Mouse (Mus musculus) thymus, adult 2 months (tissue): ENCODE results near the gene Slc35a5.

Experiments used
- CTCF ChIP-seq: fragments of 200-500 bp; IDR thresholded peaks from 2 replicates; pipeline ENCODE4 v1.5.1; 2012; ENCODE audit warnings: mild to moderate bottlenecking, control low read depth, low read length, moderate library complexity, borderline replicate concordance; ENCODE audit not compliant: control insufficient read depth, poor library complexity, insufficient read depth; ENCODE audit errors: extremely low read depth
- POLR2A ChIP-seq: fragments of 200-500 bp; IDR thresholded peaks from 2 replicates; pipeline ENCODE4 v1.6.1; 2012; ENCODE audit warnings: mild to moderate bottlenecking, low read length, control low read depth, moderate library complexity; ENCODE audit not compliant: control insufficient read depth, poor library complexity, insufficient read depth; ENCODE audit errors: extremely low read depth

DNA sequence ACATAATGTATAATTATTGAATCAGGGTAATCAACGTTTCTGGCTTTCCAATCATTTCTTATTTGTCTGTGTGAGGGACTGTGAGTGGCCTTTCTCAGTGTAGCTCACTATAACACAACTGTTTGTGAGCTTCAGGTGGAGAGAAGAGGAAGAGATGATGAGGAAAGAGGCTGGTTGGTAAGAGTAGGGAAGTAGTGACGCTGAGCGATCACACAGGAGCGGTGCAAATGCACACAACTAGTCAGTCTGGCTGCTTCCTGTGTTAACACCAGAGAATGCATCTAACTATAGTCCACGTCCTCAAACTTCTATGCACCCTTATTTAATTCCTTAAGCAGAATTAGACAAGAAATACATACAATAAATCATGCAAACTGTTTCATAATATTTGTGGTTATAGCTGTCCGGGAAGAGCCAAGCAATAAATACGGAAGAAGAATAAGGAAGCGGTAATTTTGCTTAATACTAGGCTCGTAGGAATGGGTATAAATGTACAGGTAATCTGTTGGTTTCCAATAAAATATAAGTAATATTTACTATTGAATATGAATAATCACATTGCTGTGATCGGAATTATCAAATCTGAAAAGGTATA is 9.9 kb downstream of the Slc35a5 start:
- no peak for TF ChIP-seq CTCF
- no peak for TF ChIP-seq POLR2A
